Mouse (Mus musculus): ENCODE measurements around the gene Dock7. TPM values are rescaled to one million over a fixed set of nuclear protein-coding genes. Genes with fewer than 3 reads are reported as not detected.

The Dock7 gene
- total and polyA plus RNA-seq, 2 experiments from 2014 or later = 36.8 to 82.3 TPM

DNA sequence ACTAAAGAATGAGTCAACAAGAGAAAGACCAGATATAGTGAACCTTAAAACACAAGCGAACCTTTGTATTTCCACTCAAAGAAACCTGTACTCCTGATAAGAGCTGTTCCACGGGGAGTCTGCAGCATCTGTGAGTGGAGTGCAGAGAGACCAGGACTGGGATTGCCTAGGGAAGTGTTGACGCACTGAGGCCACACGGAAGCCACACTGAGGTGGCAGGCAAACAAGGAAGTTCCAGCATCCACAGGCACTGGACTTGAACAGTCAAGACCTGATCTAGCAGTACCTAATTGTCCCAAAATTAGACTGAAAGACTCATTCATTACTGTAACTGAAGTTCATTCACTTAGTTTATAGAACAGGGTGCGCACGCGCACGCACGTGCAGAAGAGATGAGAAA, 4.9 kb downstream of the Dock7 start:
- no peaks in the 10 kb centered on the region for H3K36me3 ChIP-seq (ENCODE audit: insufficient read depth, low read length)
- no peaks in the 10 kb centered on the region for H3K27me3 ChIP-seq (ENCODE audit: insufficient read depth, low read length)
- DNase-seq (ENCODE audit: low spot score) (no peak), ATAC-seq (ENCODE audit: low FRiP score) (no peak)
- no peak overlapping the region for H3K27ac ChIP-seq (ENCODE audit: low read depth, low read length)
- no peak overlapping the region for H3K4me3 ChIP-seq (ENCODE audit: low read depth, low read length)
- no peak overlapping the region for H3K4me2 ChIP-seq (ENCODE audit: low read depth, low read length, poor library complexity, severe bottlenecking)
- H3K4me1 ChIP-seq (ENCODE audit: insufficient read depth, low read length) = peaks cover 15% of the 10 kb centered on the region; the same call in 1 of the 2 replicates
- TF ChIP-seq CTCF (IDR thresholded peaks at IDR 0.05) = no peak
- WGBS = 81% methylated on average over 9 of the region's 9 CpGs
- no peaks in the 10 kb centered on the region for H3K9me3 ChIP-seq (ENCODE audit: low read length)
- H3K9ac ChIP-seq (replicated peaks; ENCODE audit: low read length, poor library complexity, severe bottlenecking) = no peak overlapping the region

DNA sequence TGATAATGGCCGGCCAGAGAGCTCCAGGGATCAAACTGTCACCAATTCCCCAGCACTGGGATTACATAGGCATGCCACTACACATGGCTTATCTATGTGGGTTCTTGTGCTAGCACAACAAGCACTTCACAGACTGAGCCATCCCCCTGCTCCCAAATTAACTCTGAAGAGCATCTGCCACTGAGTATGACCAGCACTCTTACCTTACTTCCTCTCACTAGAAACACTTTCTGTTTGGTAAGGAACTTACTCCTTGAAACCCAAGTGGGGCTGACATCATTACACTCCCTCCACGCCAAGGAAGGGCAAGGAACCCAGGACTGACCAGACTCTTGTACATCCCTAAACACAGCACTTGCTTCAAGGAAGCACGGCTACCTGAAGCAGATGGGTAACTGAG, 9.0 kb downstream of the Dock7 start:
- no peak for DNase-seq (ENCODE audit: low spot score)

DNA sequence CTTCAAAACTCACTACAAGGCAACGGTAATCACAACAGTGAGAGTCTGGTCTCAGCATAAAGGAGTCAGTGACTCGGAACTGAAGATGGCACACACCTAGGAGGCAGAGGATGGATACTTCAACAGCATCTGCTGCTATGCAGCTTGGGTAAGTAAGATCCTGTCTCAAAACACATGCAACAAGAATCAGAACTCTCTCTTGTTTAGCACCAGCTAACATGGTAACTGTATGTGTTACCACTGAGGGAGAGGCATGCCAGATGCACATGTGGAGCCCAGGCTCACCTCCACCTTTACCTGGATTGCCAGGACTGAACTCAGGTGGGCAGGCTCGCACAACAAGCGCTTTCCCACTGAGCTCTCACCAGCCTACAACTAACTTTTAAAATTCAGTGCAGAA, 11.9 kb downstream of the Dock7 start:
- ATAC-seq (ENCODE audit: low FRiP score) (no peak), DNase-seq (ENCODE audit: low spot score) (no peak)
- no peaks in the 10 kb centered on the region for H3K9me3 ChIP-seq (ENCODE audit: low read length)
- H3K4me2 ChIP-seq (ENCODE audit: low read depth, low read length, poor library complexity, severe bottlenecking) = no peak overlapping the region
- H3K4me1 ChIP-seq (ENCODE audit: insufficient read depth, low read length) = 0 out of 2 replicates have a peak, but pooled peaks cover 6% of the 10 kb centered on the region
- no peak overlapping the region for H3K4me3 ChIP-seq (ENCODE audit: low read depth, low read length)
- no peaks in the 10 kb centered on the region for H3K27me3 ChIP-seq (ENCODE audit: insufficient read depth, low read length)
- WGBS = 80% methylated on average over 4 of the region's 4 CpGs
- no peaks in the 10 kb centered on the region for H3K36me3 ChIP-seq (ENCODE audit: insufficient read depth, low read length)
- TF ChIP-seq CTCF (IDR thresholded peaks at IDR 0.05) = no peak
- no peak overlapping the region for H3K9ac ChIP-seq (replicated peaks; ENCODE audit: low read length, poor library complexity, severe bottlenecking)
- no peak overlapping the region for H3K27ac ChIP-seq (ENCODE audit: low read depth, low read length)

More for the DNA sequence above, 9.0 kb downstream of the Dock7 start:
- Histone ChIP-seq H3K4me2 (ENCODE audit: low read depth, low read length, poor library complexity, severe bottlenecking) (no peak overlapping the region), H3K4me1 (ENCODE audit: insufficient read depth, low read length) (0 out of 2 replicates have a peak, but pooled peaks cover 6% of the 10 kb centered on the region), H3K4me3 (ENCODE audit: low read depth, low read length) (no peak overlapping the region), H3K27me3 (ENCODE audit: insufficient read depth, low read length) (no peaks in the 10 kb centered on the region), H3K27ac (ENCODE audit: low read depth, low read length) (no peak overlapping the region), H3K9me3 (ENCODE audit: low read length) (no peaks in the 10 kb centered on the region), H3K9ac (replicated peaks; ENCODE audit: low read length, poor library complexity, severe bottlenecking) (no peak overlapping the region), H3K36me3 (ENCODE audit: insufficient read depth, low read length) (no peaks in the 10 kb centered on the region)
- no peak for TF ChIP-seq CTCF (IDR thresholded peaks at IDR 0.05)
- no peak for ATAC-seq (ENCODE audit: low FRiP score)
- 89% methylated on average over 3 of the region's 3 CpGs for WGBS

DNA sequence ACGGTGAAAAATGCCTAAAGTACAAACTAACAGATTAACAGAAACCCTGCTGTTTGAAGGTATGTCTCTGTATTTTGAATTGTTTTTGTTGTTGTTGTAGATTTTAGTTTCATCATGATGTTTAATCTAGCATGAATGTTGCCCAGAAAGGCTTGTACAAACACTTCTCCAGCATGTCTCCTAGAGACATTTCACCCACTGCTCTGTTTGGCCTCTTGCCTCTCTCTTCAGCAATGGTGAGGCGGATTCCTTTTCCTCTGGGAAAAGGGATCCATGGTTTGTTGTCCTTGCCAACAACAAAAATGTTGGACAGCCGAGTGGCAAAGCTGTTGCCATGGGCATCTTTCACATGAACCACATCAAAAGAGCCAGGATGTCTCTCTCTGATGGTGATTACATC, 17.9 kb downstream of the Dock7 start:
- DNase-seq (ENCODE audit: low spot score) = no peak
- no peaks in the 10 kb centered on the region for H3K4me1 ChIP-seq (ENCODE audit: insufficient read depth, low read length)
- no peaks in the 10 kb centered on the region for H3K27me3 ChIP-seq (ENCODE audit: insufficient read depth, low read length)
- 67% methylated on average over 3 of the region's 3 CpGs for WGBS
- no peak for ATAC-seq (ENCODE audit: low FRiP score)
- H3K4me2 ChIP-seq (ENCODE audit: low read depth, low read length, poor library complexity, severe bottlenecking) = no peak overlapping the region
- TF ChIP-seq CTCF (IDR thresholded peaks at IDR 0.05) = no peak
- H3K36me3 ChIP-seq (ENCODE audit: insufficient read depth, low read length) = no peaks in the 10 kb centered on the region
- H3K4me3 ChIP-seq (ENCODE audit: low read depth, low read length) = no peak overlapping the region
- no peaks in the 10 kb centered on the region for H3K9me3 ChIP-seq (ENCODE audit: low read length)
- H3K9ac ChIP-seq (replicated peaks; ENCODE audit: low read length, poor library complexity, severe bottlenecking) = no peak overlapping the region
- no peak overlapping the region for H3K27ac ChIP-seq (ENCODE audit: low read depth, low read length)

DNA sequence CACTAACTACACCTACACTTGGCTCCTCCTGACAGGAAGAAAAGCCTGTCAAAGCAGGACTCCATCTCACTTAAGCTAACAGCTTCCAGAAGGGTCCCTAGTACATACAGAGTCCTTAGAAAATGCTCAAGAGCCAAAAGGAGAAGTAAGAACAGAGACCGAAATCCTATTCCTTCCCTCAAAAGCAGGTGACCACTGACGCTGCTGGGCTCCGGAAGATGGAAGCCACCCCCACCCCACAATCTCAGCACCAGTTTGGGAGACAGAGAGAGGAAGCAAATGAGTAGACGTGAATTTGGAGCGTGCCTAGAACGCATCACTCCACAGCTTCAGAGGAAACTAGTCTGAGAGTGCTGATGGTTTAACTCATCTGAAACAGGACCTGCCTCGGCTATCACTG, 20.0 kb downstream of the Dock7 start:
- H3K27me3 ChIP-seq (ENCODE audit: insufficient read depth, low read length) = no peaks in the 10 kb centered on the region
- TF ChIP-seq CTCF (IDR thresholded peaks at IDR 0.05) = no peak
- DNase-seq (ENCODE audit: low spot score) (no peak), ATAC-seq (ENCODE audit: low FRiP score) (no peak)
- H3K27ac ChIP-seq (ENCODE audit: low read depth, low read length) = no peak overlapping the region
- no peaks in the 10 kb centered on the region for H3K9me3 ChIP-seq (ENCODE audit: low read length)
- H3K36me3 ChIP-seq (ENCODE audit: insufficient read depth, low read length) = no peaks in the 10 kb centered on the region
- no peak overlapping the region for H3K4me3 ChIP-seq (ENCODE audit: low read depth, low read length)
- no peaks in the 10 kb centered on the region for H3K4me1 ChIP-seq (ENCODE audit: insufficient read depth, low read length)
- H3K9ac ChIP-seq (replicated peaks; ENCODE audit: low read length, poor library complexity, severe bottlenecking) = no peak overlapping the region
- H3K4me2 ChIP-seq (ENCODE audit: low read depth, low read length, poor library complexity, severe bottlenecking) = no peak overlapping the region
- WGBS = 89% methylated on average over 7 of the region's 7 CpGs

DNA sequence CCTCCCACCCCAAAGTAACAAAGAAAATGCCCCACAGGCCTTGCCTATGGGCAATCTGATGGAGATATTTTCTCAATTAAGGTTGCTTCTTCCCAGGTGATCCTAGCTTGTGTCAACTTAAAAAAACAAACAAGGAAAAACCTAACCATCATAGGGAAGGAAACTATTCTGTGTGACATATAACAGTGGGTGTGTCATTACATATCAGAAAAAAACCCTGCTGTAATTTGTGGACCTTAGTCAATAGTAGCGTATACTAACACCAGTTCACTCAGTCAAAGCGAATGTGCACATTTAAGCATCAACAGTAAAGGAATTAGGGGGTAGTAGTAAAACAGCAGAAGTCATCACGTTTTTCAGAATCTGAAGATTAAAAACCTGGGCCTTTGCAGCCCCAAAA, 28.9 kb downstream of the Dock7 start:
- 96% methylated on average over 3 of the region's 3 CpGs for WGBS
- Histone ChIP-seq H3K36me3 (ENCODE audit: insufficient read depth, low read length) (peaks cover 10% of the 10 kb centered on the region), H3K4me2 (ENCODE audit: low read depth, low read length, poor library complexity, severe bottlenecking) (no peak overlapping the region), H3K4me1 (ENCODE audit: insufficient read depth, low read length) (no peaks in the 10 kb centered on the region), H3K4me3 (ENCODE audit: low read depth, low read length) (no peak overlapping the region), H3K27ac (ENCODE audit: low read depth, low read length) (no peak overlapping the region), H3K27me3 (ENCODE audit: insufficient read depth, low read length) (no peaks in the 10 kb centered on the region), H3K9me3 (ENCODE audit: low read length) (no peaks in the 10 kb centered on the region), H3K9ac (replicated peaks; ENCODE audit: low read length, poor library complexity, severe bottlenecking) (no peak overlapping the region)
- DNase-seq (ENCODE audit: low spot score) (no peak), ATAC-seq (ENCODE audit: low FRiP score) (no peak)
- no peak for TF ChIP-seq CTCF (IDR thresholded peaks at IDR 0.05)

Measured in midbrain, postnatal 0 days (tissue).